Mouse (Mus musculus): ENCODE results near the gene Zbtb7a. TPM values are rescaled to one million over a fixed set of nuclear protein-coding genes. Genes with fewer than 3 reads are reported as not detected.

Zbtb7a gene
- polyA plus RNA-seq, 1 experiment from 2014 or later: 31.5 TPM

GRCm38 (mm10) chr10:81191342-81191982 is 56.4 kb downstream of the Zbtb7a start:
- ATAC-seq (ENCODE audit: low read depth): no peak
- peak overlapping the region; percentile 82 for H3K27ac ChIP-seq (ENCODE audit: low read length)
- WGBS: 72% methylated on average over 18 of the region's 18 CpGs
- no peak overlapping the region for H3K9ac ChIP-seq (ENCODE audit: low read length)
- H3K4me1 ChIP-seq (replicated peaks; ENCODE audit: control insufficient read depth, insufficient read depth, low read length): peaks cover 23% of the 10 kb centered on the region
- H3K4me3 ChIP-seq (ENCODE audit: low read length): peak overlapping the region; percentile 50
- H3K27me3 ChIP-seq (ENCODE audit: control insufficient read depth, insufficient read depth, low read depth, low read length): peaks cover 28% of the 10 kb centered on the region
- peak overlapping the region; percentile 95 for H3K4me2 ChIP-seq (ENCODE audit: low read depth, low read length)
- no peaks in the 10 kb centered on the region for H3K9me3 ChIP-seq (ENCODE audit: control insufficient read depth, low read length)
- peaks cover 18% of the 10 kb centered on the region for H3K36me3 ChIP-seq (ENCODE audit: control insufficient read depth, insufficient read depth, low read length)

- Histone ChIP-seq H3K27me3 (ENCODE audit: control insufficient read depth, insufficient read depth, low read depth, low read length) (peaks cover 36% of the 10 kb centered on the region), H3K36me3 (ENCODE audit: control insufficient read depth, insufficient read depth, low read length) (peaks cover 12% of the 10 kb centered on the region), H3K9ac (ENCODE audit: low read length) (peak overlapping the region; percentile 66), H3K27ac (ENCODE audit: low read length) (peak overlapping the region; percentile 82), H3K9me3 (ENCODE audit: control insufficient read depth, low read length) (no peaks in the 10 kb centered on the region), H3K4me3 (ENCODE audit: low read length) (peak overlapping the region; percentile 50), H3K4me1 (replicated peaks; ENCODE audit: control insufficient read depth, insufficient read depth, low read length) (peaks cover 23% of the 10 kb centered on the region), H3K4me2 (ENCODE audit: low read depth, low read length) (peak overlapping the region; percentile 95)
- under 1% methylated on average over 85 of the region's 93 CpGs for WGBS
- peak; percentile 90 for ATAC-seq (ENCODE audit: low read depth)
Observed at GRCm38 (mm10) chr10:81192270-81192967, 57.4 kb downstream of the Zbtb7a start.

DNA sequence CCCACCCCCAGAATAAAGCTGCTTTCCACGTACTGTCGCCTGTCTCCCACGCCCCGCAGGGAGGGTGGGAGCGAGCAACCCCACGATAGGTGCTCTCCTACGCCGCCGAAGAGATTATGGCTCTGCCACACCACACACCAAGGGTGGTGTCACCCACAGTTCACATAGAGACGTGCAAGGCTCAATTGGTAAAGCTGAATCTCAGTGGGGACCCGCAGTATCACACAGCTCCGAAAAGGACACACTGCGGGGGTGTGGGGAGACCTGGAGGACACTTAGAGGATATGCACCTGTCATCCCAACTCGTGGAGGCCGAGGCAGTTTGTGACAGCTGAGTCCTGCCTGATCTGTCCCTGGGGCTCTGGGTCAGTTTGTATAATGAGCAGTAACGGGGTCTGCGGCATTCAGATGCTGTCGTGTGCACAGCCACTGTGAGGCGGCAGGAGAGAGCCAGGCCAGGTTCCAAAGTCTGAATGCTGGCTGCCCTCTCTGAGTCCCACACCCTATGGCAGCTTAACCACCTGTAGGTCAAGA is 58.0 kb downstream of the Zbtb7a start:
- H3K27me3 ChIP-seq (ENCODE audit: control insufficient read depth, insufficient read depth, low read depth, low read length): peaks cover 36% of the 10 kb centered on the region
- H3K9ac ChIP-seq (ENCODE audit: low read length): peak overlapping the region; percentile 66
- H3K4me2 ChIP-seq (ENCODE audit: low read depth, low read length): peak overlapping the region; percentile 95
- ATAC-seq (ENCODE audit: low read depth): peak; percentile 22
- peaks cover 23% of the 10 kb centered on the region for H3K4me1 ChIP-seq (replicated peaks; ENCODE audit: control insufficient read depth, insufficient read depth, low read length)
- 4% methylated on average over 19 of the region's 19 CpGs for WGBS
- H3K4me3 ChIP-seq (ENCODE audit: low read length): peak overlapping the region; percentile 50
- H3K27ac ChIP-seq (ENCODE audit: low read length): peak overlapping the region; percentile 66; the same call in 1 of the 2 replicates
- H3K9me3 ChIP-seq (ENCODE audit: control insufficient read depth, low read length): no peaks in the 10 kb centered on the region
- H3K36me3 ChIP-seq (ENCODE audit: control insufficient read depth, insufficient read depth, low read length): peaks cover 12% of the 10 kb centered on the region

- Histone ChIP-seq H3K4me1 (replicated peaks; ENCODE audit: control insufficient read depth, insufficient read depth, low read length) (peaks cover 23% of the 10 kb centered on the region), H3K9ac (ENCODE audit: low read length) (peak overlapping the region; percentile 56; the same call in 1 of the 2 replicates), H3K4me2 (ENCODE audit: low read depth, low read length) (peak overlapping the region; percentile 33; the same call in 1 of the 2 replicates), H3K27me3 (ENCODE audit: control insufficient read depth, insufficient read depth, low read depth, low read length) (peaks cover 40% of the 10 kb centered on the region), H3K9me3 (ENCODE audit: control insufficient read depth, low read length) (no peaks in the 10 kb centered on the region), H3K36me3 (ENCODE audit: control insufficient read depth, insufficient read depth, low read length) (peaks cover 9% of the 10 kb centered on the region), H3K4me3 (ENCODE audit: low read length) (0 out of 2 replicates have a peak overlapping the region, but pooled peaks have one; percentile 15), H3K27ac (ENCODE audit: low read length) (peak overlapping the region; percentile 54; the same call in 1 of the 2 replicates)
- WGBS: 10% methylated on average over 37 of the region's 37 CpGs
- peak; percentile 16; the same call in 1 of the 2 replicates for ATAC-seq (ENCODE audit: low read depth)
Observed at GRCm38 (mm10) chr10:81193991-81194774, 59.2 kb downstream of the Zbtb7a start.

DNA sequence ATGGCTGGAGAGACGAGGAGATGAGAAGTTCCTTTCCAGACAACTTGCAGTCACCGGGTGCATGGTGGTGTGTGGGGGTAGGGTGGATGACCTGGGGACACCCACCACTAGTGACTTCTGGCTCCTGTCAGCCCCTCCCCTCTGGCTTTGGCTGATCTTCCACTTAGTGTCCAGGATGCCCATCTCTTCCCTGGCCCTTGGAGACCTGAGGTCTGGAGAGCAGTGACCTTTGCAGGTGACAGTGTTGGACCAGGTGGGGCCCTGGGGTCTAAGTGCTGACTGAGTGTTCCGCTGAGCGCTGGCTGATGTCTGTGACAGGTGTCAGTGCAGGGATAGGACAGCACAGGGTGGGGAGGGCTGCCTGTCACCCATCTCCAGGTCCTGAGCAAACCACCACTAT is 60.3 kb downstream of the Zbtb7a start:
- peaks cover 23% of the 10 kb centered on the region for H3K4me1 ChIP-seq (replicated peaks; ENCODE audit: control insufficient read depth, insufficient read depth, low read length)
- peak overlapping the region; percentile 56 for H3K9ac ChIP-seq (ENCODE audit: low read length)
- no peak overlapping the region for H3K4me2 ChIP-seq (ENCODE audit: low read depth, low read length)
- 57% methylated on average over 4 of the region's 4 CpGs for WGBS
- H3K9me3 ChIP-seq (ENCODE audit: control insufficient read depth, low read length): no peaks in the 10 kb centered on the region
- ATAC-seq (ENCODE audit: low read depth): no peak
- peaks cover 40% of the 10 kb centered on the region for H3K27me3 ChIP-seq (ENCODE audit: control insufficient read depth, insufficient read depth, low read depth, low read length)
- H3K27ac ChIP-seq (ENCODE audit: low read length): peak overlapping the region; percentile 54; the same call in 1 of the 2 replicates
- no peak overlapping the region for H3K4me3 ChIP-seq (ENCODE audit: low read length)
- H3K36me3 ChIP-seq (ENCODE audit: control insufficient read depth, insufficient read depth, low read length): peaks cover 6% of the 10 kb centered on the region

- H3K27ac ChIP-seq (ENCODE audit: low read length): no peak overlapping the region
- H3K36me3 ChIP-seq (ENCODE audit: control insufficient read depth, insufficient read depth, low read length): no peaks in the 10 kb centered on the region
- H3K4me3 ChIP-seq (ENCODE audit: low read length): no peak overlapping the region
- ATAC-seq (ENCODE audit: low read depth): no peak
- H3K4me2 ChIP-seq (ENCODE audit: low read depth, low read length): no peak overlapping the region
- 58% methylated on average over 11 of the region's 11 CpGs for WGBS
- no peaks in the 10 kb centered on the region for H3K9me3 ChIP-seq (ENCODE audit: control insufficient read depth, low read length)
- H3K27me3 ChIP-seq (ENCODE audit: control insufficient read depth, insufficient read depth, low read depth, low read length): peaks cover 40% of the 10 kb centered on the region
- H3K4me1 ChIP-seq (replicated peaks; ENCODE audit: control insufficient read depth, insufficient read depth, low read length): peaks cover 15% of the 10 kb centered on the region
- no peak overlapping the region for H3K9ac ChIP-seq (ENCODE audit: low read length)
Observed at GRCm38 (mm10) chr10:81196470-81197065, 61.5 kb downstream of the Zbtb7a start.

DNA sequence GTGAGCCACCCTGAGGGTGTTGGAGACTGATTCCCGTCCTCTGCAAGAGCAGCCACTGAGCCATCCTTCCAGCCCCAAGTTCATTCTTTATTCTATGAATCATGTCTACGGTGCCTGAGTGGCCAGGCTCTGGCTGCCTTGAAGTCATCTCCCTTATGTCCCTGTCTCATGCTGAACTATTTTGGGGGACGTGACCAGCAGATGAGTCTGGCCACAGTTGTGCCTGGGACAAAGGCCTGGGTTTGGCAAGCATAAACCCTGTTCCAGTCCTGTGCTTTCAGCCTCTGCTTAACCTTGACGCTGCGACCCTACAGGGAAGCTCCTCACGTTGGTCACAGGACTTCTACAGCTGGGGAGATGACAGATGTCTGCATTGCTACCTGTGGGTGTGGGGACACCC is 62.3 kb downstream of the Zbtb7a start:
- H3K9me3 ChIP-seq (ENCODE audit: control insufficient read depth, low read length): no peaks in the 10 kb centered on the region
- no peak overlapping the region for H3K4me3 ChIP-seq (ENCODE audit: low read length)
- H3K4me2 ChIP-seq (ENCODE audit: low read depth, low read length): no peak overlapping the region
- no peak overlapping the region for H3K9ac ChIP-seq (ENCODE audit: low read length)
- H3K27me3 ChIP-seq (ENCODE audit: control insufficient read depth, insufficient read depth, low read depth, low read length): peaks cover 40% of the 10 kb centered on the region
- WGBS: 43% methylated on average over 6 of the region's 6 CpGs
- no peak for ATAC-seq (ENCODE audit: low read depth)
- H3K27ac ChIP-seq (ENCODE audit: low read length): no peak overlapping the region
- peaks cover 9% of the 10 kb centered on the region for H3K4me1 ChIP-seq (replicated peaks; ENCODE audit: control insufficient read depth, insufficient read depth, low read length)
- no peaks in the 10 kb centered on the region for H3K36me3 ChIP-seq (ENCODE audit: control insufficient read depth, insufficient read depth, low read length)

GRCm38 (mm10) chr10:81198230-81198629 is 63.2 kb downstream of the Zbtb7a start:
- WGBS: 2% methylated on average over 9 of the region's 9 CpGs
- Histone ChIP-seq H3K27me3 (ENCODE audit: control insufficient read depth, insufficient read depth, low read depth, low read length) (peaks cover 37% of the 10 kb centered on the region), H3K9me3 (ENCODE audit: control insufficient read depth, low read length) (no peaks in the 10 kb centered on the region), H3K36me3 (ENCODE audit: control insufficient read depth, insufficient read depth, low read length) (no peaks in the 10 kb centered on the region), H3K4me3 (ENCODE audit: low read length) (no peak overlapping the region), H3K9ac (ENCODE audit: low read length) (no peak overlapping the region), H3K4me1 (replicated peaks; ENCODE audit: control insufficient read depth, insufficient read depth, low read length) (peaks cover 3% of the 10 kb centered on the region; the same call in 1 of the 2 replicates), H3K4me2 (ENCODE audit: low read depth, low read length) (no peak overlapping the region), H3K27ac (ENCODE audit: low read length) (no peak overlapping the region)
- no peak for ATAC-seq (ENCODE audit: low read depth)

Data from lung, embryonic 16.5 days (tissue).